Comparison of ENCODE assay signal across 11 mouse cellular contexts in genomic region chr14:46635322-46635721, GRCm38 (mm10).
DNase-seq lines count a peak whose midpoint lies in the region; ATAC-seq lines count a peak whose summit lies in the region.
"Had no signal": no experiment of that assay in that cellular context is flagged by ENCODE, and none has a peak within 500 bp of the region (broad histone marks: within the 10 kb centered on the region; RNA-seq: fewer than 3 reads in every experiment).

No protein-coding gene starts in this region.

- no peaks in the 10 kb centered on the region for H3K36me3 ChIP-seq in hindbrain, embryonic 13.5 days
- H3K36me3 ChIP-seq: embryonic facial prominence, embryonic 12.5 days had no signal

- H3K27me3 ChIP-seq in hindbrain, embryonic 13.5 days, result peaks cover 9% of the 10 kb centered on the region; the same call in 1 of the 2 replicates
- H3K27me3 ChIP-seq: embryonic facial prominence, embryonic 12.5 days had no signal

- no peaks in the 10 kb centered on the region for H3K9me3 ChIP-seq in hindbrain, embryonic 13.5 days
- H3K9me3 ChIP-seq: embryonic facial prominence, embryonic 12.5 days had no signal

- H3K4me3 ChIP-seq in hindbrain, embryonic 13.5 days, result no peak overlapping the region
- H3K4me3 ChIP-seq: embryonic facial prominence, embryonic 12.5 days had no signal

- H3K27ac ChIP-seq in hindbrain, embryonic 13.5 days, result no peak overlapping the region
- H3K27ac ChIP-seq: embryonic facial prominence, embryonic 12.5 days had no signal

- H3K4me1 ChIP-seq in hindbrain, embryonic 13.5 days (replicated peaks), result peaks cover 6% of the 10 kb centered on the region; the same call in 1 of the 2 replicates

- peak; percentile 16 to 27 for DNase-seq in adrenal gland, postnatal 36 days
- DNase-seq in adrenal gland, adult 8-10 months, result no peak
- DNase-seq in gastrocnemius, adult 18-20 months (ENCODE audit: low spot score), result peak; percentile 65
- peak; percentile 31 to 55 for DNase-seq in heart, postnatal 14 days
- DNase-seq in lung, postnatal 10 days, result peak; percentile 61
- no peak for DNase-seq in right cerebral cortex, adult 18-20 months
- no peak for DNase-seq in layer of hippocampus, adult 11-12 months (ENCODE audit: low spot score)
- DNase-seq: cerebellum, adult 2 months; midbrain, embryonic 14.5 days had no signal

- ATAC-seq in hindbrain, embryonic 13.5 days (ENCODE audit: low FRiP score), result no peak

- no peak overlapping the region for H3K4me2 ChIP-seq in hindbrain, embryonic 13.5 days
- H3K4me2 ChIP-seq: embryonic facial prominence, embryonic 12.5 days had no signal

- intact Hi-C loops in heart, postnatal 14 days (cut with DNase I), result no loop called here

- no peak overlapping the region for H3K9ac ChIP-seq in hindbrain, embryonic 13.5 days
- H3K9ac ChIP-seq: embryonic facial prominence, embryonic 12.5 days had no signal

- WGBS in hindbrain, embryonic 13.5 days, result 84% methylated on average over 3 of the region's 3 CpGs

Comparison
In these comparisons a context has a peak if more than half of its experiments do, and no peak if none do; other contexts are left out.
1. DNase-seq: peak in adrenal gland, postnatal 36 days (2 of 2), gastrocnemius, adult 18-20 months (single experiment), heart, postnatal 14 days (2 of 2) and lung, postnatal 10 days (single experiment); none in adrenal gland, adult 8-10 months (single experiment), right cerebral cortex, adult 18-20 months (single experiment) and layer of hippocampus, adult 11-12 months (single experiment).